Mouse (Mus musculus) right cerebral cortex, postnatal 14 days (tissue): ENCODE results near the gene Erp44.

Experiments
- DNase-seq: peaks from one replicate; pipeline ENCODE4 v3.0.0; 2022

The Erp44 gene

DNA sequence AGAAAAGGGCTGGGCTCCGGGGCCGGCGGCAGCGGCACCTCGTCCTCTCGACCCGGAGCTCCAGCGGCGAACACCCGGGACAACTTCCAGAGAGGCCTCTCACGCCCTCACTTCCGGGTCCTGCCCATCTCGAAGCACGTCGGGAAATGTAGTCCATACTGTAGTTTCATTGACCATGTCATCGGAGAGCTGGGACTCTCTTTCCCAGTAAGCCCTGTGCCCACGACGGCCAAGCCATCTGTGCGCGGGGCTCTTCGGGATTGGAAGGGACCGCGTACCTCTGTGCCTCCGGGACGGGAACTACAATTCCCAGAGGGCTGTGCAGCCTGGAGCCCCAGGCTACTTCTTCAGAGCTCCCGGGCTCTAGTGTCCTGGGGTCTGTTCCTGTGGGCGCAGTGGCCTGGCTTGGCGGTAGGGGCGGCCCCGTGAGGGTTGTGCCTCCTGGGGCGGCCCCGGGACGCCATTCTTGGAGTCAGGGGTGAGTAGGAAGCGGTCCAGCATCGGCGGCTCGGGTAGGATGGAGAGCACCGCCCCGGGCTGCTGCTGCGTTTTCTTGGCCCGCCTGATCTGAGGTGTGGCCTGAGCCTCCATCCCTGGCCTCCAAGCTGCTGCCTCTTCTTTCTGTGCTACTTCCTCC lies at the start of gene Erp44, which contains the start of gene Invs:
Erp44 (minus strand) TSS at position 61 of the 637 bp plus-strand sequence.
Invs (plus strand) TSS at position 263 of the 637 bp plus-strand sequence.
- peak; percentile 90 for DNase-seq

DNA sequence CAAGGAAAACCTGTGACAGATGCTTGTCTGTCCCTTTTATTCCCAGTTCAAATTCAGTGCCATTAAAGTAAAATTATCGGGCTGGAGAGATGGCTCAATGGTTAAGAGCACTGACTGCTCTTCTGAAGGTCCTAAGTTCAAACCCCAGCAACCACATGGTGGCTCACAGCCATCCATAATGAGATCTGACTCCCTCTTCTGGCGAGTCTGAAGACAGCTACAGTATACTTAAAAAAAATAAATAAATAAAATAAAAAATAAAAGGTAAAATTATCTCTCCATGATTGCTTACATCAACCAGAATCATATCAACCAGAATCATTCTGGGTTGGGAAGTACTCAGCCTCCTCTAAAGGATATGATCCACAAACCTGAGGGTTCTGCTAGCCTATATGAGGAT lies 48.7 kb upstream of the Erp44 start:
- DNase-seq, result no peak

DNA sequence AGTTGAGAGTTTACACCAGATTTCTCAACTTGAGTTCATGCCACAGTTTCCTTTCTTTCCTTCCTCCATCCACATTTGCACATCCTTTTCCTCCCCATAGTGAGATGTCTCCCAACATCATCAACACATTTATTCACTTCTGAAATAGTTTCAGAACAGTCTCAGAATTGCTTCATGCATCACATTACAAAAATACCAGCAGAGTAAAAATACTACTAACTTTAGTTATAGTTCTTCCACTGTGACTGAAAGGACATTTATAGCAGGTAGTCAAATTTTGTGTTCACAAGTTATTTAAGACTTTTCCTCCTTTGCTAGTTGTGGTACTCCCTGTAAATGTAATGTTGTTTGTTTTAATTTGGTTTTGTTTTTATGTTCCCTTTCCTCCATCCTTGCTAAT lies 47.8 kb upstream of the Erp44 start:
- no peak for DNase-seq

DNA sequence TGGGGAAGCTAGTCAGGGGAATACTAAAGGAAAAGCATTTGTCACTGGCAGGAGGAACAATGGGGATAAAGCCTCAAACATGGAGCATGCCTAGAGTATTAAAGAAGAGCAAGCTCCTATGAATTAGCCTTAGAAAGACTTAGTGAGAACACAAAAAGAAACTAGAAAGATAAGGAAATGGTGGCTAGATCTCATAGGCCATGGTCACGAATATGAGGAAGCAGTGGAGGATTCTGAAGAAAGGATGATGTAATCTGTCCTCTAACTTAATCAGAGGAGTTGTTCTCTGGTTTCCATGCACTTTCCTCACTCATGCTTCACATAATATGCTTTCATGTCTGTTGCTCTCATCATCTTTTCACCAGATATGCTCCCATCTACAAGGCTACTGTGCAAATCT lies 42.7 kb upstream of the Erp44 start:
- no peak for DNase-seq

DNA sequence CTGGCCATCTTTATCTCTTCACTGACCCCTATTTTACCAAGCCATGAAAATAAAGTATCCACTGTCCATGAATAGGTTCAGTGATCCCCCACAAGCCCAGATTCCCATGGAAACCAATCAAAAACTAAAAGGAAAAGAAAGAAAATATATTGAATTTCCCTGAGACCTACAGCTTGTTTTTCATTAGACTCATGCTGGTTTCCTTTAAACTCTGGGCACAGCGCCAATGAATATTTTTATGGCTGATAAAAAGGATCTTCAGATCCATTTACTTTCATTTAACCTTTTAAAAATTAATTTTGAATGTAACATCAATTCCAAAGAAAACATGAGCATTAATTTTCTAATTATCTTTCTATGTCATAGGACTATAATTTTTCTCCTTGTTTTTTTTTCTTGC lies 41.9 kb upstream of the Erp44 start:
- no peak for DNase-seq

DNA sequence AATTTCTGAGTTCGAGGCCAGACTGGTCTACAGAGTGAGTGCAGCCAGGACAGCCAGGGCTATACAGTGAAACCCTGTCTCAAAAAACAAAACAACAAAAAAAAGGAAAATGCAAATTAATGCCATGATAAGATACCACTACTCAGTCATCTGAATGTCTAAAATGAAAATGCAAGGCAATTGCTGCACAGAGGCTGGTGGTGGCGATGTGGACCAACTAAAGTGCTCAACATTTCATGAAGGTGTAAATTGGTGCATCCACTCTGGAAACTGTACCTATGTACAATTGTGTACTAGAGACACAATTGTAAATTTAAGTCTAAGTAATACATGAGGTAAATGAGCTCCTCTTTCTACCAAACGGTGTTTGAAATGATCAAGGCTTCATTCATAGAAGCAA lies 36.7 kb upstream of the Erp44 start:
- DNase-seq, result no peak

DNA sequence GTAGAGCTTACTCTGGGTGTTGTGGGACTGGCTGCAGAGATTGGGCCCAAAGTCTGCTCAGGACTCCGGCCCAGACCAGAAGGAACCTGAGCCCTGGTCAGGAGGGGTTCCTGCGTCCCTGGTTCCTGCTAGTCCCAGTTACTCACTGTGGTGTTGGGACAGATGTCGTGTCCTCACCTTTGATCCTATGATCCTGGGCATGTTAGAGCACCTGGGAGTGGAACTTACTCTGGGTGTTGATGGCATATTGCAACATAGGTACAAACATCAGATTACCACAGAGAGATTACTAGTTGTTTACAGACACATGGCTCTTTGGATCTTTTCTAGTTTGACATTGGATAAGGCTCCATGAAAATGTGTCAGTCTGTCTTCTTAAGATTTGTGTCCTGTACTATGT lies 35.5 kb upstream of the Erp44 start:
- no peak for DNase-seq

DNA sequence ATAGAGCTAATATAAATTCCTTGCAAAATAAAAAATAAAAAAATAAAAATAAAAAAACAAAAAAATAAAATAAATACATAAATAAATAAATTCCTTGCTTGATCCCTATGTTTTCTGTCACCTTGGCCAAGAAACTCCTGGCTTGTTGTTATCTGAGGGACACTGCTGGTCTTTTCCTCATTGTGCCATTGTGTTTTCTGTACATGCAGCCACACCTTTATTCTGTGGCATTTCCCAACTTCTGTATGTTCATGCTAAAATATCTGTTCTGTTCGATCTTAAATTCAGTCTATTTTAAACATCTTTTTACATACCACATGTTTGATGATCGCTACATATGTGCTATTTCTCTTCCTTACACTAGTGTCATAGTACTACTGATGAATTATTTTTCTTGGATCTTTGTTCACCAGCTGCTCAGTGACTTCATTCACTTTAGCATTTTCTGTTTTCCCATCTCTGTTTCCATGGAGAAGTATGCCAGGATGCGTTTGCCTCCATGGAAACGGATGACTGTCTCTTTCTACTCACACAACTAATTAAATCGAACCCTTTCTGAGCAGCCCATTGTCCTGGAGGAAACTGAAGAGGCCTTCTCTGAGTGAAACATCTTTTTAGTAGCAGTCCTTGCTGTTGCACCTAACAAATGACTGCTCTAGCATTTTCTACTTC lies 7.9 kb upstream of the Erp44 start:
- no peak for DNase-seq

DNA sequence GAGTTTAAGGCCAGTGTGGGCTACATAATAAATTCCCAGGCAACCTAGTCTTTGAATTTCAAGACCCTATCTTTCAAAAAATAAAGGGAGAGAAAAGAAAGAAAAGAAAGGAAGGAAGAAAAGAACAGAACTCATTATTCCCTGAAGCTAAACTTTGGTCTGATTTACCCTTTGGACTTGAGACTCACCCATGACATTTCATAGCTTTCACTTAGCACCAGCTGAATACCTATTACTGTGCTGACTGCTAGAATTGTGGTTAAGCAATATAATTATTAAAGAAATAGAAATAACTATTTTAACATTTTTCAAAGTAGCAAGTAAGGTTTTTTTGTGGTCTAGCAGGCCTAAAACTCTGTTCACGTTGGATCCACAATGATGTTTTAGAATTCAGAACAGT lies 1.8 kb upstream of the Erp44 start:
- DNase-seq, result no peak

DNA sequence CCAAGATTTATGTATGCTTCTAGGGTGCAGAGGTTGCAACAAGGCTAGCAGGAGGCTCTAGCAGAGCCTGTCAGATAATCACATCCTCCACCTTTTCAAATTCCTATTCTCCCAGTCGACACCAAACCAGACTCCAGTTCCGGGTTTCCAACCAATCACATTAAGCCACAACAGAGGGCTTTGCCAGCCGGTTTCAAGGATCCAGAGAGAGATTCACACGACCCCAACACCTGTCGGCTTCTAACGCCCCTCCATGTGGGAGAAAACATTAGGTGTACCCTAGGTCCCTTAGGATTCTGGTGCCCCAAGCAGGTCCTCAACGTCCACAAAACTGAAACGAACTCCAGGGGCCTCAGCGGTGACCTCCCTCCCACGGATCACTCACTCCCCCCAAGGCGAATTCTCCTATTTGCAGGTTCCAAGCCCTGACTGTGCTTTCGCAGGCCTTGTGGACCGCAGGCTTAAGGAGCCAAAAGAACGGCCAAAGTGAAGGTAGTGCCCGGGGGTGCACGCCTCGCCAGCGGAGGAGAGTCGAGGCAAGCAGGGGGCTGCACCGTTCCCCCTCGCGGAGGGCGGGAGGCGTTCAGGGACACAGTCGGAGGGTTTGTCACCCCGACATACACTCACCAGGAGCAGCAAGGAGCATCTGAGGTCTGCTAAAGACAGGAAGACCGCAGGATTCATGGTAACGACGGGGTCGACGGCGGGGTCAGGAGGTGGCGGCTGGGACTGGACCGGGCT lies 431 bp downstream of the Erp44 start:
- DNase-seq, result no peak

DNA sequence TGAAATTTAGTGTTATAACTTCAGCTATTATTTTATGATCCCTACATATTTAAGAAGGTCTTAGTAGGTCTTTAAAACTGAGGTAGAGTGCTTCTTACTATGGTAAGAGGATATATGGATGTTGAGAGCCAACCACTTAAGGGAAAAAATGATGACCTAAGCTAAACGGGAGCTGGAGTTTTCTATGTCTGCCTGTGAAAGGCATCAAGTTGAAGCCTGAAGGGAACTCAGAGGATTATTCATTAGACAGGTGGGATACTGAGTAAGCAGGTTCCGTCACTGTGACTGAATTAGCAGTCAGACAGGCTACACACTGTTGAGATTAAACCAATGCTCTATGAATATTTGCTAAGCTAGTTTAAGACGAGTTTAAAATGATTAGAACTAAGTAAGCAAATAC lies 2.3 kb downstream of the Erp44 start:
- DNase-seq, result no peak

DNA sequence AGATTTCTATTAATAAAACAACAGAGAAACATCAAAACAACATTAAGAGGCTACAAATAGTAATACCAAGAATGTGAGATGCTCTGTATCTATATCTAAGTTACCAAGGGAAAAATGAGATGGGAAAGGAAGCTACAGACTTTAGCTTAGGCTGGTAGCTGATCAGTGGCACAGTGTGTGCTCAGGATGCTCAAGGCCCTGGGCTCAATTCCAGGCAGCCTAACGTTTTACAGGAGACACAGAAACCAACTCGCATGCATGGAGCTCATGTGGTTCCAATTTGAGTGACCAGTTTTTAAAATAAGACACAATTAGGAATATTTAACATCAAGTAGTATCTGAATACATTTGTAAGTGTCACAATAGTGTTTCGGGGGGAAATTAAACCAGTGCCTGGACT lies 3.6 kb downstream of the Erp44 start:
- no peak for DNase-seq

DNA sequence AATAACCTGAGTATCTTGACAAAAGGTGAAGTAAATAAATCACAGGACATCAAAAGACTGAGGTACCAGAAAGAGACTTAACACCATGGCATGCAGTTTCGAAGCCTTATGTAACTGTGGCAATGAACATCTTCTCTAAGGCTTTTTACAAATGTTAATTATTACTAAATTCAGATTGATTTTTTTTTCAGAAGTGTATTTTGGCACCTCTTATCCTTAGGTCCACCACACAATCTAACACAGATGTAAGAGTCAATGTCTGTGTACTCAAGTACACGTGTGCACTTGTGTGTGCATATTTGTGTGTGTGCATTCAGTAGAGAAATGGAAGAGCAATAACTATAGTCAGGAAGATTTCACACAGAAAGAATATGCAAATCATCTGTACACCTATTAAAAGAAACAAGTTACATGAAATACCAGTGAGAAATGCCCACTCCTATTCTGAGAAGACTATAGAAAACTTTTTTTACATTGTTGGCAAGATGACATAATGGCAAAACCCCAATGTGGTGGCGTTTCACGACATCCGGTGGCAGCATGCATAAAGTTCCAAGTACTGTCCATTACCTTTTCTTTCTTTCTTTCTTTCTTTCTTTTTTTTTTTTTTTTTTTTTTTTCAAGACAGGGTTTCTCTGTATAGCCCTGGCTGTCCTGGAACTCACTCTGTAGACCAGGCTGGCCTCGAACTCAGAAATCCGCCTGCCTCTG lies 6.1 kb downstream of the Erp44 start:
- no peak for DNase-seq

DNA sequence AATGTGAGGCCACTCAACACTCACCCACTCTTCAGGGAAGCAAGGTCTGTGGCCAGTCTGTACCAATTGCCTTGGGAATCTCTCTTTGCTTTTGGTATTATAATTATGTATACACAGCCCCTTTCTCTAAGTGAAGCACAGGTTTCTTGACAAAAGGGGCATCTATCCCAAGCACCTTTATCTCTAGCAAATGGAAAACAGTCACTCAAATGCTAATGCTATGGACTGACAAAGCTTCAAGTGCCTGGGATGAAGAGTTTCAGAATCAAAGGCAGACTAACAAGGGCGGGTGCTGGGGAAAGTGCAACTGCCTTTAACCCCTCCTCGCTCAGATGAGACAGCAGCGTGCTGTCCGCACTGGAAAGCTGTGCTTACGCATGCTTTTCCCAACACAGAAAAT lies 7.5 kb downstream of the Erp44 start:
- DNase-seq, result no peak

DNA sequence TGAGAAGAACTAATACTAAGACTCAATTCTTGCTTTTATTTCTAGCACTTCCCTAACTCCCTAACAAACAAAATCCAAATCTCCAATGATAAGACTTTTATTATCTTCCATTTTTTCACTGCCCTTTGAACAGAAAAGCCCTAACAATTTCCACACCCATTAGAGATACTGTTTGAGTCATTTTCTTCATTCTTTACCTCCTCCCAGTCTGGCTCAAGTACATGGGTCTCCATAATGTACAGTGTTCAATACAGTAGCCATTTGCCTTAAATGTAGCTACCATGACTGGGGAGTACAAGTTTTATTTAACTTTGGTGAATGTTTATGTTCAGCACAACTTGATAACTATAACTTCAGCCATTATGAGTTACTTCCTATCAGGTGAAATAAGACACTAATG lies 8.8 kb downstream of the Erp44 start:
- DNase-seq, result no peak

DNA sequence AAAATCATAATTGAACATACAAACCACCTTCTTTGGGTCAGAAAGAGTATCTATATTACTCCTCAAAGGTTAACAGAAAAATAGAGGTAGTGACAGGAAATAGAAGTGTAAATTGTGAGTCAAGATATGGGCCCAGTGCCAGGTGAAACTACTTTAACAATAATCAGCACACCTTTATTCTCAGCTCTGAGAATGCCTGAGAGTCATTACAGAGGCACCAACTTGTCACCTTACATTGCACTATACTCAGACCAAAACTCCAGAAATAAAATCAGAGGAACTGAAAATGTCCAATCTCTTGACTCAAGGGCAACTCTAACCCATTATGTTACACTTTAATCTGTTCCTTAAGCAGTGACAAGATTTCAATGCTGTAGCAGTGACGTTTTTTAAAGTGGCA lies 11.2 kb downstream of the Erp44 start:
- no peak for DNase-seq

DNA sequence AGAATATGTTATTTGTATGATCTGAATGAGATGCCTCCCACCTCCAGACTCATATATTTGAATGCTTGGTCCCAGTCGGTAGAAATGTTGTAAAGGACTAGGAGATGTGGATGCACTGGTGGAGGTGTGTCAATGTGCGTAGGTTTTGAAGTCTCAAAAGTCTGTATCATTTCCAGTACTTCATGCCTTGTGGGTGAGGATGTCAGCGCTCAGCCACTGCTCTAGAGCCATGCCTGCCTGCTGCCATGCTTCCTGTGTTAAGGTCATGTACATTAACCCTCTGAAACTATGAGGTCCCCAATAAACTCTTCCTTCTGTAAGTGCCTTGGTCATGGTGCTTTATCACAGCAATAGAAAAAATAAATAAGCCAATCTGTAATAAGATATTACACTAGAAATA lies 11.7 kb downstream of the Erp44 start:
- DNase-seq, result no peak

DNA sequence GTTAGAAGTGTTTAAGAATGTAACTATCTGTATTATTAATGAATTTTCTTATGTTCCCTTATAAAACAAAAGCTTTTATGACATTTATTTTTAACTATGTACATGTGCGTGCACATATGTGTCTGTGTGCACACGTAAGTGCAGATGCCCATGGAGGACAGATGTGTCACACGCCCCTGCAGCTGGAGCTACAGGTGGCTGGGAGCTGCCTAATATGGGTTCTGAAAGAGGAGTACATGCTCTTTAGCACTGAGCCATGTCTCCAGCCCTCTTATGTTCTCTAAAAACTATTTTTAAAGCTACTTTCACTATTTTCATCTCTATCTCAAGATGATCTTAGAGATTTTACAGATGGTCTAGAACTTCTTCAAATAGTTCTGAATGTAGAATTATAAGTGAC lies 21.3 kb downstream of the Erp44 start:
- no peak for DNase-seq

DNA sequence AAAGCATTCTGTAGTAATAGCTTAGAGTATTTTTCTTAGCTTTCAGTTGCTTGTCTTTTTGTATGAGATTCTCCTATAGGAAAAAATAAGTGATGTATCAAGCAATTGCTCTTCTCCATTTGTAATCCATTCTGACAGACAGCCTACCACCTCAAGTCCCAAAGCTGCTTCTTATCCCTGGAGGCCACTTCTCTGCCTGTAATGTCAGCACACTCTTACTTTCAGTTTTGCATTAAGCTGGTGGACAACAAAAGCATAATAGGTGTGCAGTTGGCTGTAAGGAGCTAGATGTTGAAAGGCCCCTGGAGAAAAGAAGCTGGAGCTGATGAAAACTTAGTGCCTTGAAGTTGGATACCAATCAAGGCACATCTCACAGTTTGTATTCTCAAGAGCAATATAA lies 26.1 kb downstream of the Erp44 start:
- no peak for DNase-seq

DNA sequence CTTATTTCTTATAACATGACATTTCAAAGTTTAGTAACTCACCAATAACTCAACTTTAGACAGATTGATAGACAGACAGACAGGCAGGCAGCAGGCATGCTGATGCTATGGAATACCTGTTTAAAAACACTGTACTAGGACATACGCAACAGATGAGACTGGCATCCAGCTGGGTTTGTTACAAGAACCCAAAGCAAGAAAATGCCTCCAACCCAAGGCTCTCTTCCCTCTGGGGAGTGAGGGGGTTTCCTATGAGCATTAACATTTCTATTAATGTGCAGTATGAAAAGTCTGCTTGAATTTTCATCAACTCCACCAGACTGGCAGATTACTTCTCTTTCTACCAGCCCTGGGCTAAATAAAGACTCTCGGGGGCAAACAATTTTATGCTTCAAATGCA lies 35.1 kb downstream of the Erp44 start:
- DNase-seq, result no peak

DNA sequence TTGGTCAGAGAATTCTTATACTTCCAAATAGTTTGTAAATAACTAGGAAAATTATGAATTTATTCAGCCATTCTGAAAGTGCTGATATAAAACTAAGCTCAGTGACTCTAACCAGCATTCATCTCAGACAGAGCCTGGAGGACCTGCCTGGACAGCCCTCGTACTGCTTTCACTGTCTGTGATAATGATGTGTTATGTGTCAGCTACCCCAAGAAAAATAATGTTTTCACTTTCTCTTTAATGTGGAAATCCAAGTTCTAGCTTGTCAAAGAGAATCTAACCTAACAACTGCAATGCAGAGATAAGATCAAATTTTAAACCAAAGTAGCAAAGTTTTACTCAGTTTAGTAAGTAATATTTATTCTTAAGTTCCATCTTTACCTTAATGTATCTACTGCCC lies 35.6 kb downstream of the Erp44 start:
- DNase-seq, result no peak

DNA sequence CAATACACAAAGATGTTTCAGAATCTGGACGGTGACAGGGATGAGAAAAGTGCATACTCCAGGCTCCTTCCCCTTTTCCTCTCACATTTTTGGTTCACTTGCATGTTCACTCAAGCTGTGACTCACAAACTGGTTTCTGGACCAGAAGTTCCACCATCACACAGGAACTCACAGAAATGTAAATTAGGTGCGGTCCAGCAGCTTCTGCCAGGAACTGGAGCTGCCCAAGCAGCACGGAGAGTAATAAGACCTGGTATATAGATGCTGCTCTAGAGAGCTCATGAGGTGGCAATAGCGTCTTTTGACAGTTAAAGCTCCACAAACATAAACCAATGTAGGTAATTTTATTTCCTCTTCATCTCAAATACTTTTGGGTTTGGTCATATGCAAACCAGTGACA lies 36.9 kb downstream of the Erp44 start:
- no peak for DNase-seq

DNA sequence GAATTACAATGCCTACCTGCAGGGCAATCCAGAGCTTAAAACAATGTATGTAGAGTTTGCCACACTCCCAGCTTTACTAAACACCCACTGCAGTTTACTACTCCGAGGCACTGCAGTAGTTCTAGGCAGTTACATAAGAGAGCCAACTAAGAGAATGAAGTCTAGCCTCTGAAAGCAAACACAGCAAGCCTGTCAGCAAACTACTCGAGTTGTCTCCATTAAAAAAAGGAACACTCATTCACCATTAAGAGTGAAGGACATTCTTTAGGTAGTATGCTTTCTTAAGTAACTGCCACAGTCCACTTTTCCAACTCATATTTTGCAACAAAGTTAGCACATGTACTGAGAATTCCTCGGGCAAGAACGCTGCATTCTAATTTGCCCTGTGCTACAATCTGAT lies 40.3 kb downstream of the Erp44 start:
- DNase-seq, result no peak

DNA sequence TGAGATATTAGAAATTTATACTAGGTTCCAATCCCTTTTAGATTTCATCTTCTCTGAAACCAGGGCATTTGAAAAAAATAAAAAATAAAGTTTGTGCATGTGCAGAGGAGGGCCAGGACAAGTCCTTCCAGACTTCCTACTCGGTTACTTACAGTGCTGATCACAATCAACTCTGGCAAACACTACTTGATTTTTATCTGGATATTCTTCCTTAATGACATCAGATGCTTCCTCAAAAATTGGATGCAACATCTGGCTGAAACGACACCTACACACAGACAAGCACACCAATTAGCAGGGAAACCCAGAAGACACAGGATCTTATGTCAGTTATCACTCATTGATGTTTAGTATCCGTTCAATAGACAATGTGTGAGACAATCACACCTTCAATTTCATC lies 42.6 kb downstream of the Erp44 start:
- no peak for DNase-seq
